Mouse (Mus musculus): ENCODE data around the gene Gm26602. TPM values are rescaled to one million over a fixed set of nuclear protein-coding genes. Genes with fewer than 3 reads are reported as not detected.
"Not testable (repeated sequence)": the region's sequence is repeated elsewhere in the genome, so short reads cannot be mapped to it uniquely, and the experiment has no call there.

The Gm26602 gene
- polyA plus RNA-seq, 1 experiment from 2014 or later = 2.0 TPM

DNA sequence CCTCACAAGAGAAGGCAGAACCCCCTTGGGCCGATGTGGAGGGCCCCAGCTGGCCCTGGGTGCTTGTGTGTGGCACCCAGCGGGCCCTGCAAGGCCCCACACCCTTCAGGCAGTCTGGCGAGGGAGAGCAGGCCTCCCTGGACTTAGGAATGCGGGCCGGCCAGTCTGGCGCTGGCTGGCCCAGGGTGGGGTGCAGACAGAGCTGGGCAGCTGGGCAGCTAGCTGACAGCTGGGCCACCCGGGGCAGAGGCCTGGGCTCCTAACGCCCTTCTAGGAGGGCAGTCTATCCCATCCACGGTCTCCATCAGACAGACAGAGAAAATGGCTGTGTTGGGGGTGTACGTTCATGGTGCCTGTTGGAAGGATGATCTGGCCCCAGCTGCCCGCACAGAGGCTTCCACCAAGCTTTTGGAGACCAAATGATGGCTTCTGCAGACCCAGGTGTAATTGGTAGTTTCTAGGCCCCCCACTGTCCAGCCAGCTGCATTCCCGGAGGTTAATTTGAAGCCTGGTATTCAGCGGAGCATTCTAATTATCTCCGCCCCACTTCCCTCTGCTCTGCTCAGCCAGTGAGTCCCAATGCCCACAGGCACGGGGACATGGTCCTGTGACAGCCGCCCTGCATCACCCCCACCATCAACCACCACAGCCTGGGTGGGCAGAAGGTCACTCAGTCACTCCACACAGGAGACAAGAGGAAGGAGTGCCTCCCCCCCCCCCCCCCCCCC is 35.0 kb downstream of the Gm26602 start:
- Histone ChIP-seq H3K36me3 (peaks cover 48% of the 10 kb centered on the region), H3K27ac (replicated peaks) (peak overlapping the region; percentile 86), H3K9me3 (replicated peaks) (no peaks in the 10 kb centered on the region), H3K27me3 (ENCODE audit: low read depth, poor library complexity, severe bottlenecking) (no peaks in the 10 kb centered on the region), H3K4me1 (peaks cover 54% of the 10 kb centered on the region), H3K4me3 (peak overlapping the region; percentile 9)
- 25% methylated on average over 16 of the region's 16 CpGs for WGBS
- DNase-seq (ENCODE audit: low spot score) = peak; percentile 52

GRCm38 (mm10) chr10:79946752-79947322 is 36.2 kb downstream of the Gm26602 start:
- peaks cover 51% of the 10 kb centered on the region for H3K4me1 ChIP-seq
- H3K36me3 ChIP-seq = peaks cover 48% of the 10 kb centered on the region
- H3K4me3 ChIP-seq = peak overlapping the region; percentile 9
- 11% methylated on average over 7 of the region's 7 CpGs for WGBS
- no peaks in the 10 kb centered on the region for H3K27me3 ChIP-seq (ENCODE audit: low read depth, poor library complexity, severe bottlenecking)
- no peaks in the 10 kb centered on the region for H3K9me3 ChIP-seq (replicated peaks)
- H3K27ac ChIP-seq (replicated peaks) = peak overlapping the region; percentile 86
- DNase-seq (ENCODE audit: low spot score) = peak; percentile 49

- H3K4me3 ChIP-seq = peak overlapping the region; percentile 9; the same call in 1 of the 2 replicates
These were observed 36.8 kb downstream of the Gm26602 start for GRCm38 (mm10) chr10:79947502-79947901.

GRCm38 (mm10) chr10:79949873-79950272 is 39.2 kb downstream of the Gm26602 start:
- H3K36me3 ChIP-seq = peaks cover 58% of the 10 kb centered on the region
- WGBS = 93% methylated on average over 4 of the region's 4 CpGs
- H3K4me3 ChIP-seq = no peak overlapping the region
- H3K4me1 ChIP-seq = peaks cover 35% of the 10 kb centered on the region
- DNase-seq (ENCODE audit: low spot score) = no peak
- H3K27ac ChIP-seq (replicated peaks) = no peak overlapping the region
- no peaks in the 10 kb centered on the region for H3K9me3 ChIP-seq (replicated peaks)
- 0 out of 2 replicates have a peak, but pooled peaks cover under 1% of the 10 kb centered on the region for H3K27me3 ChIP-seq (ENCODE audit: low read depth, poor library complexity, severe bottlenecking)

More at GRCm38 (mm10) chr10:79947502-79947901, 36.8 kb downstream of the Gm26602 start:
- H3K36me3 ChIP-seq = peaks cover 44% of the 10 kb centered on the region
- 81% methylated on average over 6 of the region's 6 CpGs for WGBS
- H3K27me3 ChIP-seq (ENCODE audit: low read depth, poor library complexity, severe bottlenecking) = no peaks in the 10 kb centered on the region
- no peak for DNase-seq (ENCODE audit: low spot score)
- H3K27ac ChIP-seq (replicated peaks) = peak overlapping the region; percentile 86
- H3K9me3 ChIP-seq (replicated peaks) = no peaks in the 10 kb centered on the region
- H3K4me1 ChIP-seq = peaks cover 51% of the 10 kb centered on the region

DNA sequence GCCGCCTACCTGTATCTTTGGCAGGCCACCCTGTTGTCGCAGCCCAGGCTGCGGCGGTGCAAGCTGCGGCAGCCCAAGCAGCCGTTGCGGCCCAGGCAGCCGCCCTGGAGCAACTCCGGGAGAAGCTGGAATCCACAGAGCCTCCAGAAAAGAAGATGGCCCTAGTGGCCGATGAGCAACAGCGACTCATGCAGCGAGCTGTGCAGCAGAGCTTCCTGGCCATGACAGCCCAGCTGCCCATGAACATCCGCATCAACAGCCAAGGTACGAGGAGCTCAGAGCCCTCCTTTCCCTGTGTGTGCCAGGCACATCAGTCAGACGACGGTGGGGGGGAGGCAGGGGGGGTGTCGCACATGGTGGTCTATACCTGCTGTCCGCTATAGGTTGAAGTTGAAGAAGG is 40.0 kb downstream of the Gm26602 start:
- WGBS = 86% methylated on average over 18 of the region's 18 CpGs
- Histone ChIP-seq H3K4me1 (peaks cover 34% of the 10 kb centered on the region), H3K27me3 (ENCODE audit: low read depth, poor library complexity, severe bottlenecking) (peaks cover 8% of the 10 kb centered on the region; the same call in 1 of the 2 replicates), H3K9me3 (replicated peaks) (no peaks in the 10 kb centered on the region), H3K4me3 (no peak overlapping the region), H3K27ac (replicated peaks) (no peak overlapping the region), H3K36me3 (peaks cover 58% of the 10 kb centered on the region)
- DNase-seq (ENCODE audit: low spot score) = no peak

GRCm38 (mm10) chr10:79953946-79954345 is 43.3 kb downstream of the Gm26602 start:
- peaks cover 32% of the 10 kb centered on the region for H3K4me1 ChIP-seq
- H3K4me3 ChIP-seq = no peak overlapping the region
- H3K27me3 ChIP-seq (ENCODE audit: low read depth, poor library complexity, severe bottlenecking) = peaks cover 15% of the 10 kb centered on the region; the same call in 1 of the 2 replicates
- DNase-seq (ENCODE audit: low spot score) = no peak
- 87% methylated on average over 6 of the region's 6 CpGs for WGBS
- no peak overlapping the region for H3K27ac ChIP-seq (replicated peaks)
- no peaks in the 10 kb centered on the region for H3K9me3 ChIP-seq (replicated peaks)
- H3K36me3 ChIP-seq = peaks cover 44% of the 10 kb centered on the region

DNA sequence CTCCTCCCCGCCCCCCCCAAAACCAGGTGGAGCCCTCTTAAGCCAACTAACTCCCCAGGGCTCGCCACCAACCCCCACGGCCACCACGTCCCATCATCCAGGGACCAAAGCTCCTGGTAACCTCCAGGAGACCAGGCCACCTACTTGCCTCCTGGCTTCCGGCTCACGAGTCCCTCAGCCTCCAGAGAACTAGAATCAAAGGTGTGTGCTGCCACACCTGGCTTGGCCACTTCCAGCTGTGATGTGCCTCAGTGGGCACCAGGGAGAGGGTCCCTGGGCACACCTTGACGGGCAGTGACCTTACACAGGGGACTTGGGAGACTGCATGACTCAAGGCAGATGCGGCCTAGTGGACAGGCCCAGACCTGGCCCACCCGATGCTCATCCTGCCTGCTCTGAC is 45.0 kb downstream of the Gm26602 start:
- H3K4me3 ChIP-seq = no peak overlapping the region
- H3K36me3 ChIP-seq = peaks cover 27% of the 10 kb centered on the region
- peaks cover 39% of the 10 kb centered on the region for H3K4me1 ChIP-seq
- H3K27ac ChIP-seq (replicated peaks) = peak overlapping the region; percentile 24; the same call in 1 of the 2 replicates
- peaks cover 15% of the 10 kb centered on the region; the same call in 1 of the 2 replicates for H3K27me3 ChIP-seq (ENCODE audit: low read depth, poor library complexity, severe bottlenecking)
- DNase-seq (ENCODE audit: low spot score) = no peak
- 73% methylated on average over 9 of the region's 9 CpGs for WGBS
- no peaks in the 10 kb centered on the region for H3K9me3 ChIP-seq (replicated peaks)

DNA sequence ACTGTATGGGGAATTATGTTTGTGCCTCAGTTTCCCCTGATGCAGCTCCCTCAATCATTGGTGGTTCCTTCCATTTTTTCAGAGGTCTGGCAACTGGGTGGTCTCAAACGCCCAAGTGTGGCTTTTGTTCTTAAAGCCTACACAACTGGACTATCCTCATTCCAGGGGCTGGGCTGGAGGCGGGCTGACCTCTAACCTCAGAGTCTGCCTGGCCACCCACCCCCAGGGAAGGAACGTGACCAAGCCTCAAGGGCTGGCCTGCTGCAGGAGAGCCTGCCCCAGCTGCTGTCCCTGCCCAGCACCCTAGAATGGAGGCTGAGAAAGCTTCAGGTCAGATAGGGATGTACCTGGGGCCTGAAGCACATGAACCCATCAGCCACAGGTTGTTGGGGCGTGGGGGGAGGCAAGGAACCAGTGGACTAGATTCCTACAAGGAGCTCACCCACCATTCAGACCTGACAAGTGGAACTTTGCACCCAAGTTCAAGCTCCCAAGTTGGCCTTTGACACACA is 46.0 kb downstream of the Gm26602 start:
- DNase-seq (ENCODE audit: low spot score) = no peak
- 23% methylated on average over 4 of the region's 4 CpGs for WGBS
- H3K4me1 ChIP-seq = peaks cover 46% of the 10 kb centered on the region
- H3K27me3 ChIP-seq (ENCODE audit: low read depth, poor library complexity, severe bottlenecking) = peaks cover 15% of the 10 kb centered on the region; the same call in 1 of the 2 replicates
- H3K4me3 ChIP-seq = no peak overlapping the region
- peak overlapping the region; percentile 24 for H3K27ac ChIP-seq (replicated peaks)
- H3K36me3 ChIP-seq = peaks cover 23% of the 10 kb centered on the region
- H3K9me3 ChIP-seq (replicated peaks) = no peaks in the 10 kb centered on the region

DNA sequence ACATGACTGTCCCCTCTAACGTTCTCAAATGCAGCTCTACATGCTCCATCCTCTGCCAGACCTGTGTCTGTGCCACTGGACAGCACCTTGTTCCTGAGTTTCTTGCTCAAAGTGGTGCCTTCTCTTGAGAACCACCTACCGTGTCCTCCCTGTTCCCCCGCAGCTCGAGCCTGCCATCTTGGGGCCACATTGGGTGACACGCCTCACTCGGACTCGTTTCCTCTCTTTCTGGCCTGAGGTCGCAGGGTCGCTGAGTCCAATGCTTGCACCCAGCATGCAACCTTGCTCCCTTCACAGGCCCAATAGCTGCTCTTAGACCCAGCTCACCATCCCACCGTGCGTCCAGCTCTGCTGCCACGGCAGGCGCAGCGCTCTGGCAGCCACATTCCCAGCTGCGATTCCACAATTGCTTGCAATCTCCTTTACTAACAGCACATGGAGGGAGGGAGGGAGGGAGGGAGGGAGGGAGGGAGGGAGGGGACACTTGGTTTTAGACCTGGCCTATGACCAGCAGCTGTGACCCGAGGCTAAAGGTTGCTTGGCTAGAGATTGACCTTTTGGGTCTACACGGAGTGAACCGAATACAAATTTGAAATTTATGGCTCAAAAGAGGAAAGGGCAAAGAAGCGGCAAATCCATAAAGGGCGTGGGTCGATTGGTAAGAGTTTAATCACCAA is 47.6 kb downstream of the Gm26602 start:
- peaks cover 46% of the 10 kb centered on the region for H3K4me1 ChIP-seq
- peak overlapping the region; percentile 29 for H3K4me3 ChIP-seq
- peak overlapping the region; percentile 65 for H3K27ac ChIP-seq (replicated peaks)
- no peaks in the 10 kb centered on the region for H3K9me3 ChIP-seq (replicated peaks)
- peaks cover 15% of the 10 kb centered on the region; the same call in 1 of the 2 replicates for H3K27me3 ChIP-seq (ENCODE audit: low read depth, poor library complexity, severe bottlenecking)
- WGBS = 15% methylated on average over 21 of the region's 21 CpGs
- peak; percentile 83 for DNase-seq (ENCODE audit: low spot score)
- H3K36me3 ChIP-seq = peaks cover 28% of the 10 kb centered on the region

DNA sequence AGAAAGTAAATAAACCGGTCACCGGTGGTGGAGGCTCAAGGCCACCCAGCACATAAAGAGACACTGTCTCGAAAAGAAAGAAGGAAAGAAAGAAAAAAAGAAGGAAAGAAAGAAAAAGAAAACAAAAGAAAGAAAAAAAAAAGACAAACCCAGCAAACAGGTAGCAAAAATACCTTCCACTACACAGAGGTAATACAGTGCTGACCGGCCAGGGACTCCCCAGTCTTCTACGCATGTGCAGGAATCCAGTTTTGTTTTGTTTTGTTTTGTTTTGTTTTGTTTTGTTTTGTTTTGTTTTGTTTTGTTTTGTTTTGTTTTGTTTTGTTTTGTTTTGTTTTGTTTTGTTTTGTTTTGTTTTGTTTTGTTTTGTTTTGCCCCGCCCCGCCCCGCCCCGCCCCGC is 48.8 kb downstream of the Gm26602 start:
- H3K9me3 ChIP-seq (replicated peaks); DNase-seq (ENCODE audit: low spot score): not testable (repeated sequence)
- Histone ChIP-seq H3K27ac (replicated peaks) (0 out of 2 replicates have a peak overlapping the region, but pooled peaks have one; percentile 89), H3K4me1 (peaks cover 46% of the 10 kb centered on the region), H3K27me3 (ENCODE audit: low read depth, poor library complexity, severe bottlenecking) (peaks cover 15% of the 10 kb centered on the region; the same call in 1 of the 2 replicates), H3K36me3 (peaks cover 33% of the 10 kb centered on the region), H3K4me3 (peak overlapping the region; percentile 80)
- WGBS = 35% methylated on average over 10 of the region's 10 CpGs

DNA sequence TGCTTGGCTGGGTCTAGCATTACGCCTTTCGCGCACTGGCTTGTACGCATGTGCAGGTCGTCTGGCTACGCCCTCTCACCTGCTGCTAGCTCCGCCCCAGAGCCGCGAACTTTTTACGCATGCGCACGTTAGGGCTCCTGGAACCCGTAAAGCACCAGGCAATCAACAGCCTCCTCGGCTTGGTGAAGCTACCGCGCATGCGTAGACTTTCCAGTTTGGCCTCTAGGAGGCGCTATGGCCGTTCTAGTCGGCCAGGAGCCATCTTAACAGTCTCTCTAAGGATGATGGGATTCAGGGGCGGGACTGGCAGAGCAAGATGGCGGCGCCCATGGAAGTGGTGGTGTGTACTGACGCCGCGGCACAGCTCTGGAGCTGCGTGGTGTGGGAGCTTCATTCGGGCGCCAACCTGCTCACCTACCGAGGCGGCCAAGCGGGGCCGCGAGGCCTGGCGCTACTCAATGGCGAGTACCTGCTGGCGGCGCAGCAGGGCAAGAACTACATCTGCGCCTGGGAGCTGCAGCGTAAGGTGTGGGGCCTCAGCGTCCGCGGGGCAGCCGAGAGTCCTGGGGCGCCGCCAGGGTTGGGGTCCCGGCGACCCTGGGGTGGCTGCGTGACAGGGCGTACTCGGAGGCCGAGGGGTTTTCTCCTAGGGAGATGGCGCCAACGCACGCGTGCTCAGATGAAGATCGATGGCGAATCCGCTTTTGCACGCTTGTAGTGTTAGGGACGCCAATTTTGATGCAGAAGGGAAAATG is 49.4 kb downstream of the Gm26602 start, which contains the start of gene Wdr18:
Gene Wdr18, plus strand, starts transcription at position 306 of the 755 bp plus-strand sequence.
- WGBS = under 1% methylated on average over 61 of the region's 61 CpGs

More for the DNA sequence above, 49.4 kb downstream of the Gm26602 start, which contains the start of gene Wdr18:
- Histone ChIP-seq H3K4me3 (peak within 1 kb of the TSS; percentile 80), H3K9me3 (replicated peaks) (no peaks in the 10 kb centered on the region), H3K4me1 (peaks cover 45% of the 10 kb centered on the region), H3K27ac (replicated peaks) (peak within 1 kb of the TSS; percentile 89), H3K27me3 (ENCODE audit: low read depth, poor library complexity, severe bottlenecking) (peaks cover 14% of the 10 kb centered on the region; the same call in 1 of the 2 replicates), H3K36me3 (peaks cover 39% of the 10 kb centered on the region)
- peak; percentile 100 for DNase-seq (ENCODE audit: low spot score)
